Mouse (Mus musculus): ENCODE measurements at regions not wholly inside any gene's neighbourhood (a gene's known extent, or its start where the extent isn't known, plus 50 kb on each side); places are given as distances from the start of the nearest gene placed in this dataset.

DNA sequence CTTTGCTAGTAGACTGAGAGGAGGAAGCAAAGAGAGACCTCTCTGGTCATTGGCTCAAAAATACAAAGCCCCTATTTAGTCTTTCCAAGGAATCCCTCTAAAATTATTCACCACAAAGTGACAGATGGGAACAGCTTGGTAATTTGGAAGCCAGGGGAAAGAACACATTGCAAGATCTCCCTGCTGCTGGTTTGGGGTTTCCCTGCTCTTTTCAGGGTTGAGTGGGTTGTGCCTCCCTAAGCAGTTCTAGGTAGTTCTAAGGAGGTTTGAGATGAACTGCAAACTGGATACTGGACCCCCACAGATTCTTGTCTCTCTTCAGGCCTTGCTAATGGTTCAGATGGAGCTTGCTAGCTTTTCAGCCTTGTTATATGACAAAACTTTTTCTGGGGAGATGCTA is 749.3 kb downstream of the Gm826 start:
- no peak overlapping the region for H3K9ac ChIP-seq
- ATAC-seq (ENCODE audit: insufficient number of reproducible peaks, low FRiP score, low TSS enrichment, low read depth), result no peak
- no peak overlapping the region for H3K4me3 ChIP-seq
- peaks cover 2% of the 10 kb centered on the region; the same call in 1 of the 2 replicates for H3K4me1 ChIP-seq
- peaks cover 4% of the 10 kb centered on the region; the same call in 1 of the 2 replicates for H3K27me3 ChIP-seq
- H3K36me3 ChIP-seq, result no peaks in the 10 kb centered on the region
- H3K4me2 ChIP-seq, result no peak overlapping the region
- H3K9me3 ChIP-seq, result no peaks in the 10 kb centered on the region
- no peak overlapping the region for H3K27ac ChIP-seq

DNA sequence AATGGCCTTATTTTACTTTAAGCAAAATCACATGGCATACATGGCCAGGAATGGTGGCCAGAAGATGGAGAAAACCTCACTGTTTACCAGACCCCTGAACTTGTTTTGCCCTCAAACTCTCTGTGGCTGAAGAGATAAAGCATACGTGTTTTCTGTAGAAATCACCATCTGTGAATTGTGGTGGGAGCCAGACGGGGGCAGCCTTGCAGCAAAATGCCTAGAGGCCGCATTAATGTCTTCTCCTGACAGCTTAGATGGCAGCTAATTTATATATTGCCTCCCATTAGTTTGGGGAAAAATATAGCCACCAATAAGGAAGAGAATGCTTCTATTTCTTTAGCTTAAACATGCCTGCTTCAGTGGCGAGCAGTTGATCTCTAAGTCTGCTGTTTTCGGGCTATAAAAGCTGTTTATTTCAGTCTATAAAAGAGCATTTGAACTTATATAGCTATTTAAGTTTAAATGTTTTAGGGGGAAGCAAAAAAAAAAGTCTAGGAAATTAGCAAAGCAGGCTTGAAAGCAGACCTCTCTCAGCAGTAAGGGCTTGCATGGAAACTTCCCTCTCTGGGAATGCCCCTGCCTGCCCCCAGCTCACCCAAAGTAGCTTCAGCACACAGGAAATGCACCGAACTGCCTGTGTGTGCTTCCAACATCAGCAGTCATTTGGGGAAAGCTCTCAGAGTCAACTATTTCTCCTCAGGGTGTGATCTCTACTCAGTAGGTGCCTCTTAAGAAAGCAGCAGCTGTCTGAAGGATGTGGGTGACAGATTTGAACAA is 747.1 kb downstream of the Gm826 start:
- Histone ChIP-seq H3K4me3 (no peak overlapping the region), H3K27ac (no peak overlapping the region), H3K4me1 (peaks cover 2% of the 10 kb centered on the region; the same call in 1 of the 2 replicates), H3K36me3 (no peaks in the 10 kb centered on the region), H3K9ac (no peak overlapping the region), H3K27me3 (peaks cover 4% of the 10 kb centered on the region; the same call in 1 of the 2 replicates), H3K4me2 (no peak overlapping the region), H3K9me3 (no peaks in the 10 kb centered on the region)
- WGBS, result 15% methylated on average over 6 of the region's 6 CpGs
- no peak for ATAC-seq (ENCODE audit: insufficient number of reproducible peaks, low FRiP score, low TSS enrichment, low read depth)

DNA sequence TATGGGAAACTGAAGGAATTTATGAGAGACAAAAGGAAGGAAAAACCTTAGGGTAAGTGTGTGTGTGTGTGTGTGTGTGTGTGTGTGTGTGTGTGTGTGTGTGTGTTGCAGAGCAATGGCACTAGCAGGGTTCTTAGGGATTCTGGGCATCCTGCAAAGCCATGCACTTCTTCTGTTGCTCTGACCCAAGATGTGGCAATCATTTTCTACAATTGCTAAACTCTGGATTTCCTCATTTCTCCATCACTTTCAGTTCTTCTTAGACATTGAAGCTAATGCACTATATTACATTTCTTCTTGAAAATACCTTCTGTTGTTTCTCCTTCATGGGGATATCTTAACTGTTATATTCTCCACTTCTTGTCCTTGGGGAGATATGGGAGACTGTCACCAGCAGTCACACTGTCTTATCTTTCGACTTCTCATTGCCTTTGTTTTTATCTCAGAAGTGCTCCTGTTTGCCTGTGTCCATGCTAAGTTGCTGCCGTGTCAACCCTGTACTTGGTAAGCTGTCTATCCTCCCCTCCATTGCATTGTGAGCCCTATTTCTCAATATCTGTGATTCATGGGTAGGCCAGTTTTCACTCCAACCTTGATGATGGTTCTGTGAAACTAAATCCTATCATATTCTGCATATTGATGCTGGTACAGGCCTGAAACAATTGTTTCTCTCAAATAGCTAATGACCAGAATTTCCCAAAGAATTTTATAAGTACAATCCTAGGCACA is 742.4 kb downstream of the Gm826 start:
- no peak overlapping the region for H3K27ac ChIP-seq
- H3K9me3 ChIP-seq, result no peaks in the 10 kb centered on the region
- H3K4me2 ChIP-seq, result no peak overlapping the region
- H3K27me3 ChIP-seq, result no peaks in the 10 kb centered on the region
- no peaks in the 10 kb centered on the region for H3K36me3 ChIP-seq
- no peak overlapping the region for H3K9ac ChIP-seq
- WGBS, result 86% methylated on average over 2 of the region's 2 CpGs
- peaks cover under 1% of the 10 kb centered on the region; the same call in 1 of the 2 replicates for H3K4me1 ChIP-seq
- no peak for ATAC-seq (ENCODE audit: insufficient number of reproducible peaks, low FRiP score, low TSS enrichment, low read depth)
- no peak overlapping the region for H3K4me3 ChIP-seq

DNA sequence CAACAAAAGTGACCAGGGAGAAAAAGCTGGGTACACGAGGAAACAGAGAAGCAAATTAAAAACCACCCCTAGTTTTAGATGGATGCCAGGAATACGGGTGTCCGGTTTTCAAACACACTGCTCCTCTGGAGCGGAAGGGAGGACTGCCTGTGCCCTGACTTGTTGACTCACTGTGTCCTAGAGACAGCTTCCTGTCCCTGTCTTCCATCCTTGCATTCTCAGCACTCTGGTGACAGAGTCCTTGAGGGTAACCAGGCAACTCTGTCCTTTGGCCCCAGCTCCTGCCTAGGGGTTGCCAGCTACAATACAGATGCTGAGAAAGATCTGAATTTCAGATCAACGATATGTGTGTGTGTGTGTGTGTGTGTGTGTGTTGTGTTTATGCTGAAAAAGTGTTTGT is 741.1 kb downstream of the Gm826 start:
- Histone ChIP-seq H3K27me3 (no peaks in the 10 kb centered on the region), H3K4me3 (no peak overlapping the region), H3K36me3 (no peaks in the 10 kb centered on the region), H3K4me1 (no peaks in the 10 kb centered on the region), H3K27ac (no peak overlapping the region), H3K4me2 (no peak overlapping the region), H3K9ac (no peak overlapping the region), H3K9me3 (no peaks in the 10 kb centered on the region)
- WGBS, result 72% methylated on average over 5 of the region's 5 CpGs
- no peak for ATAC-seq (ENCODE audit: insufficient number of reproducible peaks, low FRiP score, low TSS enrichment, low read depth)

DNA sequence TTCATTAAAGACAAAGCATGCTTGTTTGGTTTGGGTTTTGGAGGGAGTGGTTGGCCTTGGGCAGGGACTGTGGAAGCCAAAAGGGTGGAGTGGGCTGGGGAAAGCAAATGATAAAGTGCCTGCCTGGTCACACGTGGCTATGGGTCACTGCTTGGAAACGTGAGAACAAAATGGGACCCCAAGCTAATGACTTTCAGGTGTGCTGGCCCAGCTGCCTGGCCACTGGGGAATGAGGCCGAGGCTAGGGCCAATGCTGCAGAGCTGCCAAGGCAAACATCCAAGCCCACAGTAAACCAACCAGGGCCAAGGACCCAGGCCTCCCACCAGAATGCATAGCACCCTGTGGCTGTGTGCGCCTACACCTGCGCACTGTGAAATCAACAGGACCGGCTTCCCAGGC is 737.7 kb downstream of the Gm826 start:
- Histone ChIP-seq H3K4me1 (no peaks in the 10 kb centered on the region), H3K27me3 (no peaks in the 10 kb centered on the region), H3K36me3 (no peaks in the 10 kb centered on the region), H3K9me3 (no peaks in the 10 kb centered on the region), H3K27ac (no peak overlapping the region), H3K4me2 (no peak overlapping the region), H3K9ac (no peak overlapping the region), H3K4me3 (no peak overlapping the region)
- 51% methylated on average over 6 of the region's 6 CpGs for WGBS
- no peak for ATAC-seq (ENCODE audit: insufficient number of reproducible peaks, low FRiP score, low TSS enrichment, low read depth)

DNA sequence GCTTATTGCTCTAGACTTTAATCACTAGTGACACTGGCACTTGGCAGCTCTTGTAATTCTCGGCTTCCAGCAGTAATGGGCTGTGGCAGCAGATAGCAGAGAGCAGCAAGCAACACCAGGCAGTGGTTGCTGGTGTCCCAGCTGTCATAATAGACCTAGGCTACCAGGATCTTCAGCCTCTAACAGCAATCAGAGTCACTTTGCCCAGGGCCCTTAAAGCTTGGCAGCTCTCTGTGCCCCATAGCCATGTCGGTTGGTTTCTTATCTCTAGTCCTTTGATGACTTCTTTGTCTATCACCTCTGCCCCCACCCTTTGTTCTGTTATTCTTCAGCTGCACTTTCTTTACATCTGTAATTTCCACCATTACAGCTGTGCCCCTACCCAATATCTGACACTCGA is 735.9 kb downstream of the Gm826 start:
- no peaks in the 10 kb centered on the region for H3K36me3 ChIP-seq
- no peaks in the 10 kb centered on the region for H3K4me1 ChIP-seq
- H3K9me3 ChIP-seq, result no peaks in the 10 kb centered on the region
- no peak for ATAC-seq (ENCODE audit: insufficient number of reproducible peaks, low FRiP score, low TSS enrichment, low read depth)
- H3K4me2 ChIP-seq, result no peak overlapping the region
- WGBS, result 49% methylated on average over 3 of the region's 3 CpGs
- H3K27me3 ChIP-seq, result no peaks in the 10 kb centered on the region
- H3K27ac ChIP-seq, result no peak overlapping the region
- no peak overlapping the region for H3K4me3 ChIP-seq
- H3K9ac ChIP-seq, result no peak overlapping the region

DNA sequence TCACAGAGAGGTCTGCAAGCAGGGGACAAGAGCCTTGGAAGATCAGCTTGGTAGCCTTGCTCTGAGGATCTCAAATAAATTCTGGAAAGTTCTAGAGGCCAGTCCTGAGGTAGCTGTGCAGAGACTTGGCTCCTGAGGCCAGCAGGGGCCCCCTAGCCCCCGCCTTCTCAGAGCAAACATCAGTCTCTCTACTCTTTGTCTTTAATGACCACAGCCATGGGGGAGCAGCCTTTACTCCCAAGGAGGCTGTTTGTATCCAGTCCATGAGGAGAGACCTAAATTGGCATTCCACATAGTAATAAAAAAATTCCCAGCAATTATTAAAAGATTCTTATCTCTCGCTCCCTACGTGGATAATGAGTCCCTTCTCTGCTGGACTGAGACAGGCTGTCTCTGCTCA is 726.8 kb downstream of the Gm826 start:
- Histone ChIP-seq H3K4me3 (no peak overlapping the region), H3K9ac (no peak overlapping the region), H3K27ac (no peak overlapping the region), H3K4me2 (no peak overlapping the region), H3K36me3 (no peaks in the 10 kb centered on the region), H3K9me3 (no peaks in the 10 kb centered on the region), H3K27me3 (no peaks in the 10 kb centered on the region), H3K4me1 (peaks cover 3% of the 10 kb centered on the region; the same call in 1 of the 2 replicates)
- no peak for ATAC-seq (ENCODE audit: insufficient number of reproducible peaks, low FRiP score, low TSS enrichment, low read depth)
- WGBS, result 21% methylated on average over 3 of the region's 3 CpGs

DNA sequence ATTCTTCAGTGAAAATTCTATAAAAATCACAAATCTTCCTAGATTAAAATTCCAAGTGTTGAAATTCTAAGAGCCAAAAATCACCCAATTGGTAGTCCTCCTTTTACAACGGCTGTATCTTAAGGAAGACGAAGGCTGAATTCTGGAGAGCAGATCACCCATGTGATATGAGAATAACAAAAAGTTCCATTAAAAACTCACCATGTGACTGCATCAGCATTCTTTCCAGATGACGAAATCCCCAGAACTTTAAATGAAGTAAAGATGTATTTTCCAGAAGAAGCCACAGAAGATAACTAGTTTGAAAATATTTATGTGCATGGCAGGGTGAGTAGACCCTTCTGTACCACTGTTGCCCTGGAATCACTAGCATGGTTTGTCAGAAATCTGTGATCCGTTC is 723.5 kb downstream of the Gm826 start:
- Histone ChIP-seq H3K4me3 (no peak overlapping the region), H3K27me3 (no peaks in the 10 kb centered on the region), H3K9ac (no peak overlapping the region), H3K27ac (no peak overlapping the region), H3K4me2 (no peak overlapping the region), H3K9me3 (no peaks in the 10 kb centered on the region), H3K36me3 (no peaks in the 10 kb centered on the region), H3K4me1 (peaks cover 3% of the 10 kb centered on the region; the same call in 1 of the 2 replicates)
- ATAC-seq (ENCODE audit: insufficient number of reproducible peaks, low FRiP score, low TSS enrichment, low read depth), result no peak
- WGBS, result 49% methylated on average over 4 of the region's 4 CpGs

DNA sequence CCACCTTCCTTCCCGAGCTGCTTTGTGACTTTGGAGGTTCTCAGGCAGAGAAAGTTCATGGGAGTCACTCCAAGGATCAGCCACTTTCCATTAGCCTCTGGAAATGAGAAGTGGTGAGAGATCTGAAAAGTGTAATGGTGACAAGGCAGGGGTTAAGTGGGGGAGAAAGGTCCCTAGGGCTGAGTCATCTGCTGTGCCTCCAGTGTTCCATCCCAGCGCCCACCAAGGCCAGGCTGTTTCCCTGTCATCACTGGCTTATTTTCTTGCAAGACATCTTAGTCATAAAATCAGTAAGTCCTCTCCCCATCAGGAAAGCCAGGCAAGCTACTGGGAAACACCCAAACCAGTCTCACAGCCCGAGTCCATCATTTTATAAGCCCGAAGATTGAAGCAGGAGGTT is 717.3 kb downstream of the Gm826 start:
- Histone ChIP-seq H3K4me2 (no peak overlapping the region), H3K27ac (no peak overlapping the region), H3K27me3 (no peaks in the 10 kb centered on the region), H3K4me3 (no peak overlapping the region), H3K9ac (no peak overlapping the region), H3K36me3 (no peaks in the 10 kb centered on the region), H3K9me3 (no peaks in the 10 kb centered on the region), H3K4me1 (no peaks in the 10 kb centered on the region)
- WGBS, result 30% methylated on average over 4 of the region's 4 CpGs
- ATAC-seq (ENCODE audit: insufficient number of reproducible peaks, low FRiP score, low TSS enrichment, low read depth), result no peak

DNA sequence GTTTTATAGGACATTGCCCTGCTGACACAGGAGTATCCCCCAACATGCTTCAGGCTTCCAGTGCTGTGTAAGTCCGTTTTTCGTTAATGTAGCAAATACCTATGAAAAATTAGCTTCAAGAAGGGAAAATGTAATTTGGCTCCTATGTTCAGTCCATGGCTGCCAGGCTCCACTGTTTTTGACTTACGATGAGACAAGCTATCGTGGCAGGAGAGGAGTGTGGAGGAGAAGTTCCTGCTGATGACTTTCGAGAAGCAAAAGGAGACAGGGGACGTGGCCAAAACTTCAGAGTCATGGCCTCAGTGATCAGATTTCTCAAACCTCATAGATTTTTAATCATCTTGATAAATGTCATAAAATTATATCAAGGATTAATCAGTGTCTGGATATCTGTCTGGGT is 712.7 kb downstream of the Gm826 start:
- Histone ChIP-seq H3K27me3 (no peaks in the 10 kb centered on the region), H3K4me1 (no peaks in the 10 kb centered on the region), H3K4me3 (no peak overlapping the region), H3K27ac (no peak overlapping the region), H3K9ac (no peak overlapping the region), H3K9me3 (no peaks in the 10 kb centered on the region), H3K36me3 (no peaks in the 10 kb centered on the region), H3K4me2 (no peak overlapping the region)
- no peak for ATAC-seq (ENCODE audit: insufficient number of reproducible peaks, low FRiP score, low TSS enrichment, low read depth)
- WGBS, result 83% methylated on average over 6 of the region's 6 CpGs

DNA sequence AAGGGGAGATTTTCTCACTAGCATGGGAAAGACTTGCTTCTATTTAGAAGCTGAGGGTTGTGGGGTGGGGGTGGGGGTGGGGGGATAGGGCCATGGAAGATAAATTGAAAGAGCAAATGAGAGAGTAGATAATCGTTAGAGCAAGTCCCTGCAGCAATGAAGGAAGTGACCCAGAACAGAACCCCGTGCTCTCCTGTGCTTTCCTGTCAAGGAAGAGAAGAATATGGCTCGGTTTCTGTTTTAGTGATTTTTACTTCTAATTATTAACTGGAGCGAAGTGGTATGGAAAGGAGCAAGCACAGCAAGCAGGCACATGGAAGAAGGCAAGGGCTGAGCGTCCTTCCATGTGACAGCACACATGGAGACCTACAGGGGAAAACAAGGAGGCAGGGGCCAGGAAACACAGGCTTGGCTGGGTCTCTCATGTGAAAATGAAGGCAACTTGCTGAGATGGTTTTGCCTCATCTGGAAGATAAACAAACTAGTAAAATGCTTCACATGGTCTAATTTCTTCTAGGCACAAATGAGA is 711.8 kb downstream of the Gm826 start:
- H3K4me3 ChIP-seq, result no peak overlapping the region
- no peaks in the 10 kb centered on the region for H3K4me1 ChIP-seq
- ATAC-seq (ENCODE audit: insufficient number of reproducible peaks, low FRiP score, low TSS enrichment, low read depth), result no peak
- no peak overlapping the region for H3K4me2 ChIP-seq
- no peaks in the 10 kb centered on the region for H3K36me3 ChIP-seq
- no peak overlapping the region for H3K27ac ChIP-seq
- WGBS, result 58% methylated on average over 5 of the region's 5 CpGs
- H3K9me3 ChIP-seq, result no peaks in the 10 kb centered on the region
- no peaks in the 10 kb centered on the region for H3K27me3 ChIP-seq
- no peak overlapping the region for H3K9ac ChIP-seq

DNA sequence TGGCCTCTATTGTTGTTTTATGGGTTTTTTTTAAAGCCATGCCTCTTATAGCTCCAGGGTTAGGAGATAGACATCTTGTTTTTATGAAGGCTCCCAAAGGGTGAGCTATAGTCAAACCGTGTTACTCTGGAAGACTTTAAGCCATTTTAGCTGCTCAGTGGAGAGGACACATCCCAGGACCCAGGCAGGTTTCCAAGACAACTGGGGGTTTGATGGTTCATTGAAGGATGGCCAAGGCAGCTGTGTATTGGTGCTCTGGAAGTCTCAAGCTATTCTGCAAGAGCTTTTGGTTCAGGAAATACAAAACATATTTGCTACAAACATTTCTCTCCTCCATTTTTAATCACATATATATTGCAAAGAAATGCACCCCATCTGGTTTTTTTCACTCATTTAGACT is 708.7 kb downstream of the Gm826 start:
- H3K36me3 ChIP-seq, result no peaks in the 10 kb centered on the region
- WGBS, result 7% methylated on average over 1 of the region's 1 CpGs
- H3K4me1 ChIP-seq, result no peaks in the 10 kb centered on the region
- no peak overlapping the region for H3K4me2 ChIP-seq
- no peak overlapping the region for H3K4me3 ChIP-seq
- no peak for ATAC-seq (ENCODE audit: insufficient number of reproducible peaks, low FRiP score, low TSS enrichment, low read depth)
- H3K9ac ChIP-seq, result no peak overlapping the region
- H3K9me3 ChIP-seq, result no peaks in the 10 kb centered on the region
- no peaks in the 10 kb centered on the region for H3K27me3 ChIP-seq
- no peak overlapping the region for H3K27ac ChIP-seq
